Mouse (Mus musculus) layer of hippocampus, postnatal 14 days (tissue): ENCODE measurements around the gene Rtl3. TPM values are rescaled to one million over a fixed set of nuclear protein-coding genes. Genes with fewer than 3 reads are reported as not detected.

Experiments used
- DNase-seq, 2 experiments: peaks; one replicate each; pipeline ENCODE4 v3.0.0; 2021 to 2022; ENCODE audit warnings: low spot score in 2 of 2, mixed read lengths in 1 of 2
- long read RNA-seq, 2 experiments: library from polyadenylated mRNA; stranded (forward); transcript quantifications; one replicate each; pipeline ENCODE4 v2.0.0; 2021
- total RNA-seq, 2 experiments: library from RNA; stranded (reverse); gene quantifications; 2 replicates each; pipeline ENCODE4 v1.2.3; 2021

Gene Rtl3
- 1 to 10 TPM; 1.7 to 2.5 TPM for total RNA-seq
- long read RNA-seq, experiment 1, partial matches to known transcripts = 0 of 1 reads
- long read RNA-seq, experiment 1, other reads (novel, unspliced or antisense) = 1 of 1 reads
- long read RNA-seq, experiment 2, partial matches to known transcripts = 1 of 2 reads
- long read RNA-seq, experiment 2, other reads (novel, unspliced or antisense) = 0 of 2 reads

- peak in 1 of 2 experiments; percentile 24 for DNase-seq
Observed at GRCm38 (mm10) chrX:106840409-106840808, at the start of gene Rtl3. Gene Rtl3, minus strand, starts transcription at chrX:106840644.

DNA sequence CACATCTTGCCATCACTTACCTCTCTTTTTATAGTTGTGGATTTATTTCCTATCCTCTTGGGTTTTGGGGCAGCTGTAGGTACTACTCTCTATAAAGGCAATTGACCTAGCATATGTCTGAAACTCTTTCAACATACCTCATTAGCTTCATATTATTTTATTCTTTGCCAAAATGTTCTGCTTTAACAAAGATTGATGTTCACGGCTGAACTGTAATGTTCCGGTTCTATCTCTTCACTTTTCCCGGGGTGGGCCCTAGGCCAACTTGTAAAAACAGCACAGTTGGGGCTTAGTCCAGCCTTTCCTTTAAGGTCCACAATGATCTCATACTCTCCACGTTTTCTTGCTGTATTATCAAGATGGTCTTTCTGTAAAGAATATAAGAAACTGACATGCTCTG is 31.9 kb upstream of the Rtl3 start:
- DNase-seq = no peak

GRCm38 (mm10) chrX:106871894-106872293 is 31.4 kb upstream of the Rtl3 start:
- DNase-seq = no peak

GRCm38 (mm10) chrX:106871426-106871825 is 31.0 kb upstream of the Rtl3 start:
- no peak for DNase-seq

GRCm38 (mm10) chrX:106853523-106854300 is 13.3 kb upstream of the Rtl3 start:
- no peak for DNase-seq

GRCm38 (mm10) chrX:106839591-106839990 is 853 bp downstream of the Rtl3 start:
- no peak for DNase-seq

GRCm38 (mm10) chrX:106830494-106830893 is 9.9 kb downstream of the Rtl3 start:
- DNase-seq = peak in 1 of 2 experiments; percentile 12

- no peak for DNase-seq
Observed at GRCm38 (mm10) chrX:106809560-106810226, 30.8 kb downstream of the Rtl3 start.

DNA sequence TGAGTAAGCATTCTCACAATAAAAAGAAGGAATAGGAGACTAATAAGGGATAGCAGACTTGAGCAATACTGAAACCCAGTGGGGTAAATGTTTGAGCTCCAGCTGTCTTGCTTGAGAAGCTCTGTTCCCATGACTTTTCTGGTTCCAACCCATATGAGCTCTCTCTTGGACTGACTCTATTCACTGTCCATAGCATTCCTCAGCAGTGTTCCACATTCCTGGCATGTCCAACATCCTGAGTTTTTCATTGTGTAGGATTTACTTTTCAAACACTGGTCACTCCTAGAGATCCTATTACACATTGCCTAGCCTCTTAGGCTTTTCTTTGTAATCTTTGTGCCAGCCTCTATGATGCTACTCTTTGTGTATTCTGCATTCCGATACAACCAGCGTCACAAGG is 36.1 kb downstream of the Rtl3 start:
- no peak for DNase-seq

- DNase-seq = peak in 1 of 2 experiments; percentile 8
Observed at GRCm38 (mm10) chrX:106794686-106795085, 45.8 kb downstream of the Rtl3 start.

Other genes with a start within 250 kb of the Rtl3 start
- under 1 TPM; 0.23 to 0.45 TPM for gene Cysltr1, start 237.0 kb downstream of the Rtl3 start, total RNA-seq
- gene Lpar4, start 80.0 kb upstream of the Rtl3 start, total RNA-seq = 1 to 10 TPM; 2.1 to 2.4 TPM
- gene P2ry10, start 247.8 kb upstream of the Rtl3 start, total RNA-seq = not detected